Mouse (Mus musculus): ENCODE measurements around the gene Ermn. TPM values are rescaled to one million over a fixed set of nuclear protein-coding genes. Genes with fewer than 3 reads are reported as not detected.

Ermn gene
- total RNA-seq (2014; fragmentation: Nextera tagmentation) (not detected in 2 replicates), total RNA-seq (2017) (not detected in 2 replicates)

- ATAC-seq (replicated peaks; ENCODE audit: low FRiP score, low TSS enrichment, poor library complexity, severe bottlenecking): no peak
These were observed at the start of gene Ermn for GRCm38 (mm10) chr2:58052821-58053581. TSS of gene Ermn (minus strand) at chr2:58052864.

- ATAC-seq (replicated peaks; ENCODE audit: low FRiP score, low TSS enrichment, poor library complexity, severe bottlenecking): no peak
These were observed 42.2 kb upstream of the Ermn start for GRCm38 (mm10) chr2:58094818-58095217.

- ATAC-seq (replicated peaks; ENCODE audit: low FRiP score, low TSS enrichment, poor library complexity, severe bottlenecking): no peak
These were observed 33.8 kb upstream of the Ermn start for GRCm38 (mm10) chr2:58086420-58086819.

GRCm38 (mm10) chr2:58079849-58080248 lies 27.2 kb upstream of the Ermn start:
- no peak for ATAC-seq (replicated peaks; ENCODE audit: low FRiP score, low TSS enrichment, poor library complexity, severe bottlenecking)

- peak; percentile 94 for ATAC-seq (replicated peaks; ENCODE audit: low FRiP score, low TSS enrichment, poor library complexity, severe bottlenecking)
These were observed 2.7 kb upstream of the Ermn start for GRCm38 (mm10) chr2:58055383-58055782.

- no peak for ATAC-seq (replicated peaks; ENCODE audit: low FRiP score, low TSS enrichment, poor library complexity, severe bottlenecking)
These were observed 10.8 kb downstream of the Ermn start for GRCm38 (mm10) chr2:58041867-58042266.

GRCm38 (mm10) chr2:58036926-58037325 lies 15.7 kb downstream of the Ermn start:
- ATAC-seq (replicated peaks; ENCODE audit: low FRiP score, low TSS enrichment, poor library complexity, severe bottlenecking): no peak

GRCm38 (mm10) chr2:58035635-58036034 lies 17.0 kb downstream of the Ermn start:
- peak; percentile 90 for ATAC-seq (replicated peaks; ENCODE audit: low FRiP score, low TSS enrichment, poor library complexity, severe bottlenecking)

- no peak for ATAC-seq (replicated peaks; ENCODE audit: low FRiP score, low TSS enrichment, poor library complexity, severe bottlenecking)
These were observed 21.2 kb downstream of the Ermn start for GRCm38 (mm10) chr2:58031431-58031830.

GRCm38 (mm10) chr2:58029404-58029803 lies 23.3 kb downstream of the Ermn start:
- ATAC-seq (replicated peaks; ENCODE audit: low FRiP score, low TSS enrichment, poor library complexity, severe bottlenecking): peak; percentile 70; the same call in 1 of the 2 replicates

GRCm38 (mm10) chr2:58026740-58027139 lies 25.9 kb downstream of the Ermn start:
- no peak for ATAC-seq (replicated peaks; ENCODE audit: low FRiP score, low TSS enrichment, poor library complexity, severe bottlenecking)

GRCm38 (mm10) chr2:58023556-58023955 lies 29.1 kb downstream of the Ermn start:
- no peak for ATAC-seq (replicated peaks; ENCODE audit: low FRiP score, low TSS enrichment, poor library complexity, severe bottlenecking)

GRCm38 (mm10) chr2:58007081-58007480 lies 45.6 kb downstream of the Ermn start:
- ATAC-seq (replicated peaks; ENCODE audit: low FRiP score, low TSS enrichment, poor library complexity, severe bottlenecking): no peak

GRCm38 (mm10) chr2:58001497-58001896 lies 51.2 kb downstream of the Ermn start:
- no peak for ATAC-seq (replicated peaks; ENCODE audit: low FRiP score, low TSS enrichment, poor library complexity, severe bottlenecking)

GRCm38 (mm10) chr2:57997752-57998430 lies 54.8 kb downstream of the Ermn start, which contains the start of gene Galnt5:
TSS of gene Galnt5 (plus strand) at chr2:57997884.
- no peak for ATAC-seq (replicated peaks; ENCODE audit: low FRiP score, low TSS enrichment, poor library complexity, severe bottlenecking)

Other genes starting within 250 kb of the Ermn start
- gene Galnt5, start 55.0 kb downstream of the Ermn start, total RNA-seq (2014; fragmentation: Nextera tagmentation): 0.42 TPM in 1 of 2 replicates, not detected in the other
- 0.11 TPM in 1 of 2 replicates, not detected in the other for gene Galnt5, start 55.0 kb downstream of the Ermn start, total RNA-seq (2017)
- 3.9 and 8.5 TPM in 2 replicates for gene Cytip, start 142.7 kb upstream of the Ermn start, total RNA-seq (2014; fragmentation: Nextera tagmentation)
- gene Cytip, start 142.7 kb upstream of the Ermn start, total RNA-seq (2017): 6.6 and 13.2 TPM in 2 replicates